Mouse (Mus musculus) midbrain, embryonic 14.5 days (tissue): ENCODE results near the gene Csde1. TPM values are rescaled to one million over a fixed set of nuclear protein-coding genes. Genes with fewer than 3 reads are reported as not detected.

ENCODE experiments used
- ATAC-seq: fragments of 200-750 bp; cut with Nextera tagmentation; 2 replicates; pipeline ENCODE4 v1.8.0; 2017; ENCODE audit warnings: moderate number of reproducible peaks, moderate library complexity; ENCODE audit not compliant: low FRiP score, low TSS enrichment
- DNase-seq: peaks from one replicate; pipeline ENCODE4 v3.0.0-alpha.2; 2015
- H3K27ac ChIP-seq: fragments of 300-500 bp; sonication (generic); replicated peaks from 2 replicates; pipeline ENCODE4 v1.5.1; 2014; ENCODE audit warnings: mild to moderate bottlenecking, low read depth, low read length, moderate library complexity
- H3K27me3 ChIP-seq: fragments of 300-500 bp; sonication (generic); 2 replicates; pipeline ENCODE4 v1.6.1; 2014; ENCODE audit warnings: low read length, control low read depth, mixed read lengths; ENCODE audit not compliant: control insufficient read depth, insufficient read depth
- H3K36me3 ChIP-seq: fragments of 300-500 bp; sonication (generic); 2 replicates; pipeline ENCODE4 v1.6.1; 2014; ENCODE audit warnings: low read length, control low read depth; ENCODE audit not compliant: control insufficient read depth, insufficient read depth
- H3K4me1 ChIP-seq: fragments of 300-500 bp; sonication (generic); 2 replicates; pipeline ENCODE4 v1.6.1; 2014; ENCODE audit warnings: mild to moderate bottlenecking, antibody characterized with exemption, low read length, control low read depth; ENCODE audit not compliant: control insufficient read depth, insufficient read depth
- H3K4me2 ChIP-seq: fragments of 300-500 bp; sonication (generic); 2 replicates; pipeline ENCODE4 v1.6.1; 2014; ENCODE audit warnings: mild to moderate bottlenecking, low read length, moderate library complexity
- H3K4me3 ChIP-seq: fragments of 300-500 bp; sonication (generic); replicated peaks from 2 replicates; pipeline ENCODE4 v1.5.1; 2014; ENCODE audit warnings: low read depth, low read length
- H3K9ac ChIP-seq: fragments of 300-500 bp; sonication (generic); replicated peaks from 2 replicates; pipeline ENCODE4 v1.6.1; 2014; ENCODE audit warnings: mild to moderate bottlenecking, low read length, moderate library complexity
- H3K9me3 ChIP-seq: fragments of 300-500 bp; sonication (generic); 2 replicates; pipeline ENCODE4 v1.6.1; 2016; ENCODE audit warnings: low read length, control low read depth, mixed read lengths; ENCODE audit not compliant: control insufficient read depth
- WGBS: fragments of 180-500 bp; shearing (Covaris S2); extraction: QIAGEN DNeasy Blood & Tissue Kit; methylation state at CpG from one replicate; pipeline ENCODE4 v1.1.7; 2014; 5-methylcytosine and 5-hydroxymethylcytosine counted together
- polyA plus RNA-seq: library from polyadenylated mRNA; unstranded; fragments of >200 nt; fragmentation: Nextera tagmentation; extraction: Ambion mirVana; gene quantifications from 2 replicates; pipeline ENCODE4 v1.2.1, GENCODE M21; 2014

Csde1 gene
- 416 and 554 TPM in 2 replicates for polyA plus RNA-seq

DNA sequence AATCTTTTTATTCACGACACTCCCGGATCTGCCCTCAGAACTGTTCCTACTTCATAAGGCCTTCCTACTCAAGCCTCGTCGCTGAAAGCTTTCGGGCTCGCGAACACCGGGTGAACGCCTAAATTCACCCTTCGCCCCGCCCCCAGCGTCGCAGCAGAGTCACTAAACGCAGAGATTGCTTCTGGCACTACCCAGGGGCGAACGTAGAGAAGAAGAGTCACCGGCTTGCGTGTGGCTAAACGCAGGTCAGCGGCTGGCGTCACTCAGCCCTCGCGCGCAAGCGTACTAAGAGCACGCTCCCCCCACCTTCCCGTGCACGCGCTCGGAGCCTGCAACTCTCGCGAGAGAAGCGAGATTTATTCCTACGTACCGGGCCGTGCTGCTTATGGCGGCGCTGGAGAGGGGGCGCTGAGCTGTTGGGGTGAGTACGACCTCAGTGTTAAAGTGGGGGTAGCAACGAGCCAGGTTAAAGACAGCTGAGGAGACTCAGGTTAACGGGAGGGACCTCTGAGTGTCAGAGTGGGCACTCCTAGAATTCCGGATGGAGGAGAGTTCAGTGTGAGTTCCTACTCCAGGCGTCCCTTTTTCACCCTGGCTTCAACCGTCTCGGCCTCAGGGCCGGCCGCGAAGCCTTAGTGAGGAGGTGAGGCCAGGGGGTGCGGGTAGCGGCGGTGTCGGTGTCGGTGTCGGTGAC is at the start of gene Csde1:
Gene Csde1 (plus strand): TSS at position 178 of the 694 bp plus-strand sequence.
- peaks cover 16% of the 10 kb centered on the region for H3K4me1 ChIP-seq

DNA sequence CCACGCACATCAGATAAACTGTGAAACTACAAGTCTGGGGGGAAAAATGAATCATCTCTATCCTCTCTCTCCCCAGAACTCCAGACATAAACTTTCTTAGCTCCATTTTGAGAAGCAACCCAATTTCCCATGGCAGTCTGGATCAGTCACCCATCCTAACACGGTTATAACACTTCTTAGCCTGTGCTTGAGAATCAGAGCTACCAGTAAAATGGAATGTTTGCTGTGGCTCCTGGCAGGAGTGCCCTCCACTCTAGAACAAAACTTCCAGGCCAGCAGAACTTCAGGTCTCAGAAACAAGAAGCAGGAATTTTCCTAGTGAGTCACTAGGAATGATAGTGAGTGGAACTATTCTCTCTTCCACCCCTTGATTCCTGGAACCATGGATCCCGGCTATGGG is 49.7 kb upstream of the Csde1 start:
- ATAC-seq, result no peak
- no peak for DNase-seq
- 89% methylated on average over 3 of the region's 3 CpGs for WGBS

More for the DNA sequence above, at the start of gene Csde1:
- Histone ChIP-seq H3K27me3 (no peaks in the 10 kb centered on the region), H3K4me2 (peak within 1 kb of the TSS; percentile 63), H3K9me3 (no peaks in the 10 kb centered on the region), H3K36me3 (0 out of 2 replicates have a peak, but pooled peaks cover 3% of the 10 kb centered on the region), H3K27ac (peak within 1 kb of the TSS; percentile 96), H3K4me3 (peak within 1 kb of the TSS; percentile 69), H3K9ac (peak within 1 kb of the TSS; percentile 93)
- ATAC-seq (peak; percentile 95), DNase-seq (peak; percentile 100)
- WGBS, result under 1% methylated on average over 55 of the region's 55 CpGs

DNA sequence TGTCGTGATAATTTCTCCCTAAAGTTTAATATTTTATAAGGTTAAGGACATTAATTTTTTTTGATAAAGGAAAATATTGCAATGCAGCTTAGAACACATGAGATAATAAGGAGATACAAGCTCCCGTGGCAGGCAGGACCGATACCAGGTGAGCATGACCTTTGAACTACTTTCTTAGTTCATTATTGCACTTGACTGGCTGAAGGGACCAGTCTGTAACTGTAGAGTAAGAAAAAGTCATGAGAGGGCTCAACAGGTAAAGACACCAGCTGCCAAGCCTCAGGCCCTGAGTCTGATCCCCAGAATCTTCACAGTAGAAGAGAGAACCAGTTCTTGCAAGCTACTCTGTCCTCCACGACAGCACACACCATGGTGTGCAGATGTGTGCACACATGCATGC is 43.3 kb upstream of the Csde1 start:
- Histone ChIP-seq H3K4me2 (no peak overlapping the region), H3K4me1 (0 out of 2 replicates have a peak, but pooled peaks cover 8% of the 10 kb centered on the region), H3K9ac (no peak overlapping the region), H3K36me3 (no peaks in the 10 kb centered on the region), H3K27ac (no peak overlapping the region), H3K4me3 (no peak overlapping the region), H3K9me3 (no peaks in the 10 kb centered on the region), H3K27me3 (no peaks in the 10 kb centered on the region)
- no peak for ATAC-seq
- WGBS, result 84% methylated on average over 4 of the region's 4 CpGs
- no peak for DNase-seq

More for the DNA sequence above, 49.7 kb upstream of the Csde1 start:
- no peaks in the 10 kb centered on the region for H3K4me1 ChIP-seq
- no peak overlapping the region for H3K4me3 ChIP-seq
- no peaks in the 10 kb centered on the region for H3K9me3 ChIP-seq
- H3K27ac ChIP-seq, result no peak overlapping the region
- H3K4me2 ChIP-seq, result no peak overlapping the region
- no peak overlapping the region for H3K9ac ChIP-seq
- no peaks in the 10 kb centered on the region for H3K36me3 ChIP-seq
- no peaks in the 10 kb centered on the region for H3K27me3 ChIP-seq

DNA sequence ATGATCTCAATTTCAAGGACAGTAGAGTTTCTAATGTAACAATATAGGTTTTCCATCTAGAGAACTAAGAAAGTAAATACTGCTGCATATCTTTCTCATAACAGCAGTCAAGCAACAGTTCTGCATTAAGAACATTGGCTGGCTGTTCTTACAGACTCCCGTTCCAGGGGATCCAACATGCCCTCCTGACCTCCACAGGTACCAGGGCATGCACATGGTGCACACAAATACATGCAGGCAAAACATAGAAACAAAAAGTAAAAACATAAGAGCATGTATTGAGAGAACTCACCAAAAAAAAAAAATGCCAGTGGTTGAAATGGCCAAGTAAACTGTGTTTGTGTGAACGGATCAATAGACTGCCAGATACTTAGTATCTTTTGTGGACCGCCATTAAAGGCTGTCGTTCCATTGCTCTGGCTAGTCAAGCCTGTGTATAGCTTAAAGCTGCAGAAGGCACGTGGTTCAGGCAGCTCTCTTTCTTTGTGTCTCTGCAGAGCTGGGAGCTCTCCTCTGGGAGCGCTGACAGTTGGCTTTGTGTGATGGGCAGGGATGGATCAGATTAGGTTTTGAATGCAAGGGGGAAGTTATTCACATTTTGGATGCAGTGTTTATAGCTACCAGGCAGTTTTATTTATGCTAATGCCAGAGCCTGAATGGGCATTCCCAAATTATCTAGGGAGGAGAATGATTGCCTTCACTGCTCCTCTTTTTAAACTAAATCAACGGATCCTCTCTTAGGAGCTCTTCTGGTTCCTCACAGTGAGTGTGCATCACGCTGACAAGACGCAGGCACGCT is 40.5 kb upstream of the Csde1 start:
- 0 out of 2 replicates have a peak, but pooled peaks cover 8% of the 10 kb centered on the region for H3K4me1 ChIP-seq
- H3K9me3 ChIP-seq, result no peaks in the 10 kb centered on the region
- H3K27me3 ChIP-seq, result no peaks in the 10 kb centered on the region
- H3K27ac ChIP-seq, result peak overlapping the region; percentile 91
- peak overlapping the region; percentile 54 for H3K4me2 ChIP-seq
- peak; percentile 97 for ATAC-seq
- DNase-seq, result peak; percentile 88
- H3K4me3 ChIP-seq, result 0 out of 2 replicates have a peak overlapping the region, but pooled peaks have one; percentile 14
- 3% methylated on average over 10 of the region's 10 CpGs for WGBS
- H3K9ac ChIP-seq, result peak overlapping the region; percentile 51
- H3K36me3 ChIP-seq, result no peaks in the 10 kb centered on the region

DNA sequence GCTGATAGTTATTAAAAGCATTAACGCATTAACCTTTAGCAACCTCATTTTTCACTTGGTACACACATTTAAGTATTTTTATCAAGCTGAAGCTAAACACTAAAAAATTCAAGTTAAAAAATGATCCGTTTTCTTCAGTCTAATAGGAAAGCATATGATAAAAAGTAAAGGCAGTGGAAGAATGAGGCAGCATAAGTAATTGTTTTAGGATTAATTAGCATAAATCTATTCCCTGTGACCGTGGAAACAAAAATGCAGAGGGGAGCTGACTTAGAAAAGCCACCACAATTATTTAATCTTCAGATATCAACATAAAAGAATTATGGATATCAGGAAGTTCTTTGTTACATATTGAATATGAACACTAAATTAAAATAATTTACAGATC is 39.9 kb upstream of the Csde1 start:
- H3K27me3 ChIP-seq, result no peaks in the 10 kb centered on the region
- 0 out of 2 replicates have a peak overlapping the region, but pooled peaks have one; percentile 14 for H3K4me3 ChIP-seq
- 0 out of 2 replicates have a peak, but pooled peaks cover 8% of the 10 kb centered on the region for H3K4me1 ChIP-seq
- ATAC-seq, result 0 out of 2 replicates have a peak, but pooled peaks have one; percentile 24
- no peaks in the 10 kb centered on the region for H3K9me3 ChIP-seq
- H3K4me2 ChIP-seq, result peak overlapping the region; percentile 54
- WGBS, result 11% methylated on average over 3 of the region's 3 CpGs
- peak overlapping the region; percentile 91 for H3K27ac ChIP-seq
- H3K36me3 ChIP-seq, result no peaks in the 10 kb centered on the region
- DNase-seq, result no peak
- H3K9ac ChIP-seq, result peak overlapping the region; percentile 51

DNA sequence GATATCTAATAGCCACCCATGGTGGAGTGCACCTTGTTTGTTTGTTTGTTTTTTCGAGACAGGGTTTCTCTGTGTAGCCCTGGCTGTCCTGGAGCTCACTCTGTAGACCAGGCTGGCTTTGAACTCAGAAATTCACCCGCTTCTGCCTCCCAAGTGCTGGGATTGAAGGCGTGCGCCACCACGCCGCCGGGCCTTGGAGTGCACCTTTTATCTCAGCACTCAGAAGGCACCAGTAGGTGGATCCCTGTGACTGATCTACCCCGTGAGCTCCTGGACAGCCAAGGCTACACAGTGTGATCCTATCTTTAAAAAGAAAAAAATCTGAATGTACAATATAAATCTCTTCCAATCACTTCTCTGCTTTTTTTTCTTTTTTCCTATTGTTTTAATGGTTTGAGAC is 29.2 kb upstream of the Csde1 start:
- no peak for ATAC-seq
- 75% methylated on average over 8 of the region's 8 CpGs for WGBS
- Histone ChIP-seq H3K9ac (no peak overlapping the region), H3K4me3 (no peak overlapping the region), H3K9me3 (no peaks in the 10 kb centered on the region), H3K4me2 (no peak overlapping the region), H3K36me3 (no peaks in the 10 kb centered on the region), H3K27me3 (no peaks in the 10 kb centered on the region), H3K27ac (no peak overlapping the region), H3K4me1 (no peaks in the 10 kb centered on the region)
- DNase-seq, result no peak

DNA sequence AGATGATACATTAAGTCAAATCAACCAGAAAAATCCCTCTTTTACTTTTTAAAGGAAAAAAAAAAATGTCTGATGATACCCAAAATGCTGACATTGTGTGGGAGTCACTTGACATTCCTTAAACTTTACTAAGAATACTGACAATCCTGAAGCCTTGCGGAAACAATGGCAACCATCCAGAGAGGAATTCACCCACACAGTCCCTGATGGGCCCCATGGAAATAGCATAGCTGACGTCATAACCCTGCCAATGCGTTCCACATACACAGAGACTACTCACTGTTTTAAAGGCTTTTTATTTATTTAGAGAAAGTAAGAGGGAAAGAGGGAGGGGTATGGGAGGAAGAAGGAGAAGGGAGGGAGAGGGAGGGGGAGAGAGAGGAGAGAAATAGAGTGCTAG is 27.3 kb upstream of the Csde1 start:
- no peak overlapping the region for H3K4me2 ChIP-seq
- peaks cover 7% of the 10 kb centered on the region for H3K4me1 ChIP-seq
- H3K27me3 ChIP-seq, result no peaks in the 10 kb centered on the region
- H3K27ac ChIP-seq, result no peak overlapping the region
- no peak overlapping the region for H3K4me3 ChIP-seq
- H3K9ac ChIP-seq, result no peak overlapping the region
- H3K9me3 ChIP-seq, result no peaks in the 10 kb centered on the region
- no peaks in the 10 kb centered on the region for H3K36me3 ChIP-seq
- DNase-seq (no peak), ATAC-seq (no peak)
- 53% methylated on average over 3 of the region's 3 CpGs for WGBS

DNA sequence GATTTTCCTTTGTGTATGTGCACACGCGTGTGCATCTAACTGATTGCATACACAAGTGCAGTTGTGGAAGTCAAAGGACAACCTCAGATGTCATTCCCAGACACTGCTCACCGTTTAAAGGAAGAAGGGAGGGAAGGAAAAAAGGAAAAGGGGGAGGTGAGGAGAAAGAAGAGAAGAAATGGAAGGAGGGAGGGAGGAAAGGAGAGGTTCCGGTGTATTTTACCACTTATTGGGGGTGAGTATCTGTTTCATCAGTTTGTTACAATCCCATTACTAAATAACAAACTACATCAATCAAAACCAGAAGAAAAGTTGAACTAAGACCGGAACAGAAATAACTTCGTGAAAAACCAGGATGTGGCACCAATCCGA is 25.0 kb upstream of the Csde1 start:
- Histone ChIP-seq H3K4me1 (peaks cover 7% of the 10 kb centered on the region), H3K4me2 (peak overlapping the region; percentile 73), H3K27ac (peak overlapping the region; percentile 89), H3K4me3 (peak overlapping the region; percentile 67), H3K9ac (peak overlapping the region; percentile 81), H3K27me3 (no peaks in the 10 kb centered on the region), H3K9me3 (no peaks in the 10 kb centered on the region), H3K36me3 (peaks cover 20% of the 10 kb centered on the region)
- 53% methylated on average over 7 of the region's 7 CpGs for WGBS
- no peak for DNase-seq
- ATAC-seq, result peak; percentile 21
